Mouse (Mus musculus): ENCODE results near the gene Foxk1. TPM values are rescaled to one million over a fixed set of nuclear protein-coding genes. Genes with fewer than 3 reads are reported as not detected.

The Foxk1 gene
- polyA plus RNA-seq, 1 experiment: 0.77 TPM

- no peaks in the 10 kb centered on the region for H3K9me3 ChIP-seq (ENCODE audit: control insufficient read depth, low read length)
- no peaks in the 10 kb centered on the region for H3K36me3 ChIP-seq (ENCODE audit: control insufficient read depth)
- TF ChIP-seq TAL1 (IDR thresholded peaks at IDR 0.05; ENCODE audit: low read length): no peak
- no peak for TF ChIP-seq GATA1 (IDR thresholded peaks at IDR 0.05; ENCODE audit: low read length)
- H3K27me3 ChIP-seq (ENCODE audit: control insufficient read depth): no peaks in the 10 kb centered on the region; the same call in 1 of the 2 replicates
- H3K4me3 ChIP-seq (replicated peaks): no peak overlapping the region
- no peaks in the 10 kb centered on the region for H3K4me1 ChIP-seq (ENCODE audit: control insufficient read depth)
These were observed 88.8 kb downstream of the Foxk1 start for GRCm38 (mm10) chr5:142489955-142490707.

- Histone ChIP-seq H3K9me3 (ENCODE audit: control insufficient read depth, low read length) (no peaks in the 10 kb centered on the region), H3K36me3 (ENCODE audit: control insufficient read depth) (no peaks in the 10 kb centered on the region), H3K4me3 (replicated peaks) (no peak overlapping the region), H3K27me3 (ENCODE audit: control insufficient read depth) (no peaks in the 10 kb centered on the region; the same call in 1 of the 2 replicates), H3K4me1 (ENCODE audit: control insufficient read depth) (no peaks in the 10 kb centered on the region)
- TF ChIP-seq GATA1 (IDR thresholded peaks at IDR 0.05; ENCODE audit: low read length): no peak
- TF ChIP-seq TAL1 (IDR thresholded peaks at IDR 0.05; ENCODE audit: low read length): no peak
These were observed 92.0 kb downstream of the Foxk1 start for GRCm38 (mm10) chr5:142493307-142493706.

GRCm38 (mm10) chr5:142495321-142496096, 94.2 kb downstream of the Foxk1 start:
- Histone ChIP-seq H3K4me3 (replicated peaks) (no peak overlapping the region), H3K27me3 (ENCODE audit: control insufficient read depth) (no peaks in the 10 kb centered on the region; the same call in 1 of the 2 replicates), H3K4me1 (ENCODE audit: control insufficient read depth) (no peaks in the 10 kb centered on the region), H3K9me3 (ENCODE audit: control insufficient read depth, low read length) (no peaks in the 10 kb centered on the region), H3K36me3 (ENCODE audit: control insufficient read depth) (no peaks in the 10 kb centered on the region)
- TF ChIP-seq GATA1 (IDR thresholded peaks at IDR 0.05; ENCODE audit: low read length) (no peak), TAL1 (IDR thresholded peaks at IDR 0.05; ENCODE audit: low read length) (no peak)

- Histone ChIP-seq H3K27me3 (ENCODE audit: control insufficient read depth) (no peaks in the 10 kb centered on the region), H3K4me3 (replicated peaks) (no peak overlapping the region), H3K9me3 (ENCODE audit: control insufficient read depth, low read length) (no peaks in the 10 kb centered on the region), H3K36me3 (ENCODE audit: control insufficient read depth) (no peaks in the 10 kb centered on the region), H3K4me1 (ENCODE audit: control insufficient read depth) (no peaks in the 10 kb centered on the region)
- no peak for TF ChIP-seq TAL1 (IDR thresholded peaks at IDR 0.05; ENCODE audit: low read length)
- TF ChIP-seq GATA1 (IDR thresholded peaks at IDR 0.05; ENCODE audit: low read length): no peak
These were observed 97.7 kb downstream of the Foxk1 start for GRCm38 (mm10) chr5:142498964-142499363.

- no peak for TF ChIP-seq GATA1 (IDR thresholded peaks at IDR 0.05; ENCODE audit: low read length)
- TF ChIP-seq TAL1 (IDR thresholded peaks at IDR 0.05; ENCODE audit: low read length): no peak
- Histone ChIP-seq H3K9me3 (ENCODE audit: control insufficient read depth, low read length) (no peaks in the 10 kb centered on the region), H3K4me3 (replicated peaks) (no peak overlapping the region), H3K36me3 (ENCODE audit: control insufficient read depth) (no peaks in the 10 kb centered on the region), H3K27me3 (ENCODE audit: control insufficient read depth) (no peaks in the 10 kb centered on the region), H3K4me1 (ENCODE audit: control insufficient read depth) (no peaks in the 10 kb centered on the region)
These were observed 99.6 kb downstream of the Foxk1 start for GRCm38 (mm10) chr5:142500918-142501317.

- no peaks in the 10 kb centered on the region for H3K4me1 ChIP-seq (ENCODE audit: control insufficient read depth)
- no peaks in the 10 kb centered on the region for H3K36me3 ChIP-seq (ENCODE audit: control insufficient read depth)
- no peak overlapping the region for H3K4me3 ChIP-seq (replicated peaks)
- no peaks in the 10 kb centered on the region for H3K9me3 ChIP-seq (ENCODE audit: control insufficient read depth, low read length)
- H3K27me3 ChIP-seq (ENCODE audit: control insufficient read depth): no peaks in the 10 kb centered on the region
- no peak for TF ChIP-seq GATA1 (IDR thresholded peaks at IDR 0.05; ENCODE audit: low read length)
- TF ChIP-seq TAL1 (IDR thresholded peaks at IDR 0.05; ENCODE audit: low read length): no peak
These were observed 101.1 kb downstream of the Foxk1 start for GRCm38 (mm10) chr5:142502414-142502813.

GRCm38 (mm10) chr5:142504175-142504574, 102.9 kb downstream of the Foxk1 start:
- Histone ChIP-seq H3K4me3 (replicated peaks) (no peak overlapping the region), H3K27me3 (ENCODE audit: control insufficient read depth) (no peaks in the 10 kb centered on the region; the same call in 1 of the 2 replicates), H3K4me1 (ENCODE audit: control insufficient read depth) (no peaks in the 10 kb centered on the region), H3K9me3 (ENCODE audit: control insufficient read depth, low read length) (no peaks in the 10 kb centered on the region), H3K36me3 (ENCODE audit: control insufficient read depth) (no peaks in the 10 kb centered on the region)
- TF ChIP-seq GATA1 (IDR thresholded peaks at IDR 0.05; ENCODE audit: low read length): no peak
- no peak for TF ChIP-seq TAL1 (IDR thresholded peaks at IDR 0.05; ENCODE audit: low read length)

- Histone ChIP-seq H3K4me3 (replicated peaks) (no peak overlapping the region), H3K27me3 (ENCODE audit: control insufficient read depth) (peaks cover 4% of the 10 kb centered on the region; the same call in 1 of the 2 replicates)
- no peak for TF ChIP-seq GATA1 (IDR thresholded peaks at IDR 0.05; ENCODE audit: low read length)
These were observed 104.6 kb downstream of the Foxk1 start for GRCm38 (mm10) chr5:142505695-142506423.

More at GRCm38 (mm10) chr5:142505695-142506423, 104.6 kb downstream of the Foxk1 start:
- Histone ChIP-seq H3K4me1 (ENCODE audit: control insufficient read depth) (no peaks in the 10 kb centered on the region), H3K9me3 (ENCODE audit: control insufficient read depth, low read length) (no peaks in the 10 kb centered on the region), H3K36me3 (ENCODE audit: control insufficient read depth) (no peaks in the 10 kb centered on the region)

All from erythroblast, embryonic 14.5 days (primary cell).